Mouse (Mus musculus) forebrain, embryonic 11.5 days (tissue): ENCODE data around the gene Dnajc22. TPM values are rescaled to one million over a fixed set of nuclear protein-coding genes. Genes with fewer than 3 reads are reported as not detected.

Source experiments
- ATAC-seq: fragments of 200-750 bp; cut with Nextera tagmentation; replicated peaks from 2 replicates; pipeline ENCODE4 v1.8.0; 2017; ENCODE audit warnings: moderate TSS enrichment; ENCODE audit not compliant: low FRiP score
- DNase-seq: peaks from one replicate; pipeline ENCODE4 v3.0.0-alpha.2; 2017; ENCODE audit warnings: low spot score
- H3K27ac ChIP-seq: fragments of 300-500 bp; sonication (generic); 2 replicates; pipeline ENCODE4 v1.5.1; 2014; ENCODE audit warnings: low read depth, low read length
- H3K27me3 ChIP-seq: fragments of 300-500 bp; sonication (generic); 2 replicates; pipeline ENCODE4 v1.6.1; 2014; ENCODE audit warnings: mild to moderate bottlenecking, low read length, mixed read lengths; ENCODE audit not compliant: control insufficient read depth, insufficient read depth
- H3K36me3 ChIP-seq: fragments of 300-500 bp; sonication (generic); 2 replicates; pipeline ENCODE4 v1.6.1; 2014; ENCODE audit warnings: mild to moderate bottlenecking, low read length, moderate library complexity, mixed read lengths; ENCODE audit not compliant: control insufficient read depth, insufficient read depth
- H3K4me1 ChIP-seq: fragments of 300-500 bp; sonication (generic); replicated peaks from 2 replicates; pipeline ENCODE4 v1.6.1; 2014; ENCODE audit warnings: low read length, mixed read lengths; ENCODE audit not compliant: control insufficient read depth, insufficient read depth
- H3K4me2 ChIP-seq: fragments of 300-500 bp; sonication (generic); 2 replicates; pipeline ENCODE4 v1.6.1; 2014; ENCODE audit warnings: low read depth, mild to moderate bottlenecking, low read length, moderate library complexity, mixed read lengths; ENCODE audit not compliant: severe bottlenecking
- H3K4me3 ChIP-seq: fragments of 300-500 bp; sonication (generic); 2 replicates; pipeline ENCODE4 v1.5.1; 2014; ENCODE audit warnings: low read depth, low read length
- H3K9ac ChIP-seq: fragments of 300-500 bp; sonication (generic); 2 replicates; pipeline ENCODE4 v1.6.1; 2014; ENCODE audit warnings: low read length
- H3K9me3 ChIP-seq: fragments of 300-500 bp; sonication (generic); 2 replicates; pipeline ENCODE4 v1.6.1; 2016; ENCODE audit warnings: low read length, mixed read lengths; ENCODE audit not compliant: control insufficient read depth
- WGBS: fragments of 180-500 bp; shearing (Covaris S2); extraction: QIAGEN DNeasy Blood & Tissue Kit; methylation state at CpG from one replicate; pipeline ENCODE4 v1.1.7; 2014; 5-methylcytosine and 5-hydroxymethylcytosine counted together
- polyA plus RNA-seq: library from polyadenylated mRNA; unstranded; fragments of >200 nt; fragmentation: Nextera tagmentation; extraction: Ambion mirVana; gene quantifications from 2 replicates; pipeline ENCODE4 v1.2.1, GENCODE M21; 2014

Dnajc22 gene
- polyA plus RNA-seq, 1 experiment from 2014 or later, result 0.16 TPM

DNA sequence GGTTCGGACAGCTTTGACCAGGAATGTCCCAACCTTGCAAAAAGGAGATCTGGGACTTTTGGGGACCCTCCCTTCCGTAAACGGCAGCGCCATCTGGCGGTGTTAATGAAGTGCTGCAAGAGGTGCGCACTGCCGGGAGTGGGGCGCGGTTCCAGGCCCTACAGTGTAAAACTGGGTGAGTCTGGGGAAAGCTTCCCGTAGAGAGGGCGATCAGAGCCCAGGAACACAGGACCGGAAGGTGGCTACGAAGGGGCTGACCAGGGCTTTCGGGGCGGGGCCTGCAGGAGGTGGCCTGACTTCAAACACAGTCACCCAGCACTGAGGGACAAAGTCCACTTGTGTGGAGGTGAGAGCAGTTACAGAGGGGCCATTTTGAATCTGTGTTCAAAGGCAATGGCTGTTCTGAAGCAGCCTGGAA is 6.2 kb downstream of the Dnajc22 start:
- WGBS, result under 1% methylated on average over 15 of the region's 15 CpGs
- Histone ChIP-seq H3K9ac (peak overlapping the region; percentile 35; the same call in 1 of the 2 replicates), H3K27me3 (peaks cover 54% of the 10 kb centered on the region), H3K36me3 (no peaks in the 10 kb centered on the region), H3K9me3 (no peaks in the 10 kb centered on the region), H3K4me1 (peaks cover 22% of the 10 kb centered on the region), H3K4me3 (no peak overlapping the region; the same call in 1 of the 2 replicates), H3K4me2 (0 out of 2 replicates have a peak overlapping the region, but pooled peaks have one; percentile 18), H3K27ac (no peak overlapping the region)
- ATAC-seq, result peak; percentile 25; the same call in 1 of the 2 replicates
- DNase-seq, result peak; percentile 81

DNA sequence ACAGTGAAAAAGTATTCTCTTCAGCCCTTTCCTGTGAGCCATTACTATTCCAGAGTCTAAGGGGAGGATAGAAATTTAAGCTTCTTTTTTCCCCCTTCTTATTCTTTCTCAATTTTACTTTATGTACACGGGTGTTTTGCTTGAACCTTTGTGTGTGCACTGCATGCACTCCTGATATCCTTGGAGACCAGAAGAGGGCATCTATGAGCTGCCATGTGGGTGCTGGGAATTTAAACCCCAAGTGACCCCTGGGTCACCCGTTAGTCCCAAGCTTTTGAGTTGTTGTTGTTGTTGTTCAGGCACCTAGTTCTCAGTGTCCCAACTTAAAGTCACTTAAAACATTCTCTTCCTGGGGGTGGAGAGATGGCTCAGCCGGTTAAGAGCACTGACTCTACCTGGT is 7.0 kb downstream of the Dnajc22 start:
- H3K27me3 ChIP-seq, result peaks cover 48% of the 10 kb centered on the region
- WGBS, result 48% methylated on average over 3 of the region's 3 CpGs
- no peaks in the 10 kb centered on the region for H3K36me3 ChIP-seq
- ATAC-seq (no peak), DNase-seq (no peak)
- H3K4me3 ChIP-seq, result no peak overlapping the region
- H3K4me1 ChIP-seq, result peaks cover 20% of the 10 kb centered on the region
- no peak overlapping the region for H3K4me2 ChIP-seq
- H3K27ac ChIP-seq, result no peak overlapping the region
- H3K9ac ChIP-seq, result no peak overlapping the region
- no peaks in the 10 kb centered on the region for H3K9me3 ChIP-seq

DNA sequence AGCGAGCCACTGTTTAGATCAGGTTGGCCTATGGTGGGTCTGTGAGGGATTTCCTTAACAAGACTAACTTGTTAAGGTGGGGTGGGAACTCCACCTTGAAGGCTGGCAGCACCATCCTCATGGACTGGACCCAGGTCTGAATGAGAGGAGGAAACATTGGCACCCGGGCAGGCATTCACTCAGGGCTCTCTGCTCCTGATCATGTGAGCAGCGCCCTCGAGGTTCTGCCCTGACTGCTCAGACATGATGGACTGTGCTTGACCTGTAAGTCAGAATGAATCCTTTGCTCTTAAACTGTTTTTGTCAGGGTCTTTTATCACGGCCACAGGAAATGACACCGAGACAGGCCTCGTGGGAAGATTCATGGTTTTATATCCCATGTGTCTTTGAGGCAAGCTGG is 12.3 kb downstream of the Dnajc22 start:
- DNase-seq (no peak), ATAC-seq (no peak)
- Histone ChIP-seq H3K9ac (no peak overlapping the region), H3K36me3 (no peaks in the 10 kb centered on the region), H3K4me3 (no peak overlapping the region), H3K9me3 (no peaks in the 10 kb centered on the region), H3K27ac (no peak overlapping the region), H3K27me3 (no peaks in the 10 kb centered on the region), H3K4me2 (no peak overlapping the region), H3K4me1 (no peaks in the 10 kb centered on the region)
- WGBS, result 89% methylated on average over 7 of the region's 7 CpGs

DNA sequence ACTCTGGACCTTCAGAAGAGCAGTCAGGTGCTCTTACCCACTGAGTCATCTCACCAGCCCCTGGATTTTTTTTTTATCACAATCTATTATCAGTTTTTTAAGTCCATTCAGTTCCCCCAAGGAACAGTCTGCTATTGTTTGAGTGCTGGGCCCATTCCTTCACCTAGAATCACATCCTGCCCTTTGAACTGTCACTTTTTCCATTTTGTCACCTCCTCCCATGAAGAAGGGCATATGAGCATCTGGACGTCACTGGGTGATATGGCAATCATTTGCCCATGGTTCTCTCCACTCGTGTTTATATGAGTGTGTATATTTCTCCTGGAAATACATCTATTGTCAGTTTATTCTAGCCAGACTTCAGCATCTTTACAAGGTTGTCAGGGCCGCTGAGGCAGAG is 14.9 kb downstream of the Dnajc22 start:
- 89% methylated on average over 3 of the region's 3 CpGs for WGBS
- H3K27ac ChIP-seq, result no peak overlapping the region
- H3K9me3 ChIP-seq, result no peaks in the 10 kb centered on the region
- no peak overlapping the region for H3K9ac ChIP-seq
- H3K27me3 ChIP-seq, result no peaks in the 10 kb centered on the region
- H3K4me2 ChIP-seq, result no peak overlapping the region
- DNase-seq (no peak), ATAC-seq (no peak)
- H3K4me3 ChIP-seq, result no peak overlapping the region
- H3K4me1 ChIP-seq, result no peaks in the 10 kb centered on the region
- H3K36me3 ChIP-seq, result no peaks in the 10 kb centered on the region

DNA sequence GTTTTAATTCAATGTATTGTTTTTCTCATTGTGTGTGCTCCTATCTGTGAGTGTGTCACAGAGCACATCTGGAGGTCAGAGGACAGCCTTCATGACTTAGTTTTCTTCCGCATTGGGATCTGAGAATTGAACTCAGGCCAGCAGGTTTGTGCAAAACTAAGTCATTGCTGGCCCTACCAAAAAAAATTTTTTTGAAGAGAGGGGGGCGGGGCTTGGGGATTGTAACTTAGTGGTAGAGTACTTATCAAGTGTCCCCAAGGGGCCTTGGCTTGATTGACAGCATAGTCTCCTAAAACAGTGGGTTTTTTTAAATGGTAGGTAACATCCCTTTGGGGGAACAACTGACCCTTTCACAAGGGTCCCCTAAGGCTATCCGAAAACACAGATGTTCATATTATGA is 18.2 kb downstream of the Dnajc22 start:
- 91% methylated on average over 3 of the region's 3 CpGs for WGBS
- Histone ChIP-seq H3K36me3 (no peaks in the 10 kb centered on the region), H3K4me3 (no peak overlapping the region), H3K9ac (no peak overlapping the region), H3K4me2 (no peak overlapping the region), H3K9me3 (no peaks in the 10 kb centered on the region), H3K27me3 (no peaks in the 10 kb centered on the region), H3K4me1 (no peaks in the 10 kb centered on the region), H3K27ac (no peak overlapping the region)
- no peak for DNase-seq
- ATAC-seq, result no peak

DNA sequence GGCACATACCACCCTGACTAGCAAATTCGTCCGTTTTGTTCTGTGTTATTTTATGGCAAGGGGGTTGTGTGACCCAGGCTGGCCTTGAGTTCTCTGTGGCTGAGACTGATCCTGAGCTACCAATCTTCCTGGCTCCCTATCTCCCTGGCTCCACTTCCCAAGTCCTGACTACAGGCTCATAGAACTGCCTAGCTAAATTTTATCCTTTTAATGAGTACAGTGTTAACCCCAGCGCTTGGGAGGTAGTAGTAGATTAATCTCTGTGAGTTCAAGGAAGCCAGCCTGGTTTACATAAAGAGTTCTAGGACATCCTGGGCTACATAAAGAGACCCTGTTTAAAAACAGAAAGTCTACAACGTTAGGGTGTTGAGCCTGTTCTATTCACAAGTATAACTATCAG is 18.8 kb downstream of the Dnajc22 start:
- Histone ChIP-seq H3K27me3 (no peaks in the 10 kb centered on the region), H3K27ac (no peak overlapping the region), H3K36me3 (no peaks in the 10 kb centered on the region), H3K9me3 (no peaks in the 10 kb centered on the region), H3K9ac (no peak overlapping the region), H3K4me1 (no peaks in the 10 kb centered on the region), H3K4me2 (no peak overlapping the region), H3K4me3 (no peak overlapping the region)
- DNase-seq (no peak), ATAC-seq (no peak)
- WGBS, result 71% methylated on average over 4 of the region's 4 CpGs

DNA sequence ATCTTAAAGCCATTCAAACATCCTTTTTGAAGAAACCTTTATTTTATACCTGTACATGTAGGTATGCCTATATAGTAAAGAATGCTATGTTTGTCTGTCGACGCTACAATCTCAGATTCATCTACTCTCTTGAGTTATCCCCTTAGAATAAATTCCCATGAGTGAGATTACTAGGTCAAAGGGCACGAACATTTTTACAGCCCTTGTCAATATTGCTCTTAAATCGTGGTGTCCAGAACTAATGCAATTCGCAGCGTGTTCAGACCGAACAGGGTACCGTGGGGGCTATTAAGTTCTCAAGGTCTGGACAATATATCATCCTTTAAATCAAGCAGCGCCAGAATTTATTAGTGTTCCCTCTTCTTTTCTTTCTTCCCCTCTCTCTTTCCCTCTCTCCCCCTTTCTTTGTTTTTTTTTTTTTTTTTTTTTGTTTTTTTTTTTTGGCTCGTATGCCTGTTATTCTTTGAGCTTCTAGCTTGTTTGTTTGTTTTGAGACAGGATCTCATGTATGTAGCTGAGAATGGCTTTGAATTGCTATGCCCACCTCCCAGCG is 19.9 kb downstream of the Dnajc22 start:
- Histone ChIP-seq H3K27me3 (no peaks in the 10 kb centered on the region), H3K27ac (no peak overlapping the region), H3K9me3 (no peaks in the 10 kb centered on the region), H3K4me1 (no peaks in the 10 kb centered on the region), H3K9ac (no peak overlapping the region), H3K36me3 (no peaks in the 10 kb centered on the region), H3K4me3 (no peak overlapping the region), H3K4me2 (0 out of 2 replicates have a peak overlapping the region, but pooled peaks have one; percentile 11)
- 70% methylated on average over 11 of the region's 11 CpGs for WGBS
- no peak for DNase-seq
- ATAC-seq, result no peak

DNA sequence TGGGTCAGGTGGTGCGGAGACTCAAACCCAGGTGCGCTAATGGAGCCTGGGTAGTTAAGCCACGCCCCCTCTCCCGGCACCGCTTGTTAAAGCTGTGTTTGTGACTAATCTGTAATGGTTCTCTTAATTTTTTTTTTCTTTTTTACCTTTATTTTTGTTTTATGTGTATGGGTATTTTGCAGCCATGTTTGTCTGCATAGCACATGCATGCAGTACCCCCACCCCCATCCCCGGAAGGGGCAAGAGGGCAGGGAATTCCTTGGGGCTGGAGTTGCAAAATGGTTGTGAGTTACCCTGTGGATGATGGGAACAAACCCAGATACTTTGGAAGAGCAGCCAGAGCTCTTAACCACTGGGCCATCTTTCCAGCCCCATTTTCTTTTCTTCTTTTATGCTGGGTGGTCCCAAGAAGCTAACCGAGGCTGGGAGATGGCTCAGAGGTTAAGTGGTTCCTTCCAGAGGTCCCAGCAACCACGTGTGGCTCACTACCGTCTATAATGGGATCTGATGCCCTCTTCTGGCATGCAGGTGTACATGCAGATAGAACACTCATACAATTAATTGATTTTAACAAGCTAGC is 20.5 kb downstream of the Dnajc22 start:
- Histone ChIP-seq H3K4me3 (no peak overlapping the region), H3K9ac (no peak overlapping the region), H3K36me3 (no peaks in the 10 kb centered on the region), H3K4me1 (no peaks in the 10 kb centered on the region), H3K27me3 (no peaks in the 10 kb centered on the region), H3K27ac (no peak overlapping the region), H3K9me3 (no peaks in the 10 kb centered on the region), H3K4me2 (0 out of 2 replicates have a peak overlapping the region, but pooled peaks have one; percentile 11)
- WGBS, result 6% methylated on average over 9 of the region's 9 CpGs
- no peak for ATAC-seq
- DNase-seq, result no peak
